Mouse (Mus musculus) ES-E14 (cell line): ENCODE results near the gene Aimp2. TPM values are rescaled to one million over a fixed set of nuclear protein-coding genes. Genes with fewer than 3 reads are reported as not detected.

Experiments used
- DNase-seq: peaks from one replicate; pipeline ENCODE4 v3.0.0-alpha.2; 2013; ENCODE audit warnings: low read depth, low spot score
- H3K27ac ChIP-seq: 2 replicates; pipeline ENCODE4 v1.5.1; 2012; ENCODE audit warnings: low read depth, mild to moderate bottlenecking, low read length, moderate library complexity, mixed read lengths; ENCODE audit not compliant: poor library complexity, insufficient read depth, severe bottlenecking
- H3K36me3 ChIP-seq: 2 replicates; pipeline ENCODE4 v1.6.1; 2012; ENCODE audit warnings: mild to moderate bottlenecking, low read length, moderate library complexity, mixed read lengths; ENCODE audit not compliant: control insufficient read depth, poor library complexity, insufficient read depth, severe bottlenecking
- H3K4me1 ChIP-seq, 2 experiments: fragments of 150-350 bp in 1 of 2; sonication (generic) in 1 of 2; 2 replicates each; pipeline ENCODE4 v1.6.1; 2012; ENCODE audit warnings: low read length in 2 of 2, mild to moderate bottlenecking in 1 of 2, mixed read lengths in 1 of 2; ENCODE audit not compliant: control insufficient read depth in 2 of 2, insufficient read depth in 2 of 2, poor library complexity in 1 of 2
- H3K4me3 ChIP-seq, 2 experiments: fragments of 150-350 bp in 1 of 2; sonication (generic) in 1 of 2; 2 replicates each; pipeline ENCODE4 v1.5.1; 2012; ENCODE audit warnings: low read length in 2 of 2, low read depth in 1 of 2, mild to moderate bottlenecking in 1 of 2, mixed read lengths in 1 of 2; ENCODE audit not compliant: insufficient read depth in 1 of 2, poor library complexity in 1 of 2, severe bottlenecking in 1 of 2
- H3K9ac ChIP-seq: 2 replicates; pipeline ENCODE4 v1.6.1; 2012; ENCODE audit warnings: low read depth, mild to moderate bottlenecking, low read length, mixed read lengths; ENCODE audit not compliant: poor library complexity, insufficient read depth, severe bottlenecking
- H3K9me3 ChIP-seq: fragments of 150-350 bp; sonication (generic); 2 replicates; pipeline ENCODE4 v1.6.1; 2012; ENCODE audit warnings: low read depth, mild to moderate bottlenecking, low read length; ENCODE audit not compliant: control insufficient read depth, insufficient read depth
- CHD2 ChIP-seq: IDR thresholded peaks from 2 replicates; pipeline ENCODE4 v1.6.1; 2014; ENCODE audit warnings: mild to moderate bottlenecking, low read depth, low read length, inconsistent platforms
- HCFC1 ChIP-seq: IDR thresholded peaks from 2 replicates; pipeline ENCODE4 v1.6.1; 2012; ENCODE audit warnings: low read length, inconsistent platforms, borderline replicate concordance; ENCODE audit not compliant: insufficient read depth
- MAFK ChIP-seq: IDR thresholded peaks from 2 replicates; pipeline ENCODE4 v1.6.1; 2014; ENCODE audit warnings: mild to moderate bottlenecking, low read depth, low read length, inconsistent platforms; ENCODE audit not compliant: insufficient read depth
- ZC3H11A ChIP-seq: IDR thresholded peaks from 2 replicates; pipeline ENCODE4 v1.6.1; 2012; ENCODE audit warnings: low read depth, mild to moderate bottlenecking, inconsistent platforms, low read length, borderline replicate concordance
- ZNF384 ChIP-seq: IDR thresholded peaks from 2 replicates; pipeline ENCODE4 v1.6.1; 2012; ENCODE audit warnings: low read depth, low read length, inconsistent platforms
- in situ Hi-C, 2 experiments: fragments of 600-800 bp; cut with MboI; formaldehyde crosslinking; loops; one replicate each; pipeline ENCODE4 v1.15.1; 2025; ENCODE audit warnings: low sequenced_read_pairs in 2 of 2, inconsistent platforms in 1 of 2; ENCODE audit not compliant: unreplicated experiment in 2 of 2
- total RNA-seq: library from RNA; depleted of rRNA; stranded (reverse); fragments of 300-350 nt; gene quantifications from 2 replicates; pipeline ENCODE4 v1.2.3, GENCODE M21; 2012

The Aimp2 gene
- total RNA-seq, 1 experiment: 100 TPM

DNA sequence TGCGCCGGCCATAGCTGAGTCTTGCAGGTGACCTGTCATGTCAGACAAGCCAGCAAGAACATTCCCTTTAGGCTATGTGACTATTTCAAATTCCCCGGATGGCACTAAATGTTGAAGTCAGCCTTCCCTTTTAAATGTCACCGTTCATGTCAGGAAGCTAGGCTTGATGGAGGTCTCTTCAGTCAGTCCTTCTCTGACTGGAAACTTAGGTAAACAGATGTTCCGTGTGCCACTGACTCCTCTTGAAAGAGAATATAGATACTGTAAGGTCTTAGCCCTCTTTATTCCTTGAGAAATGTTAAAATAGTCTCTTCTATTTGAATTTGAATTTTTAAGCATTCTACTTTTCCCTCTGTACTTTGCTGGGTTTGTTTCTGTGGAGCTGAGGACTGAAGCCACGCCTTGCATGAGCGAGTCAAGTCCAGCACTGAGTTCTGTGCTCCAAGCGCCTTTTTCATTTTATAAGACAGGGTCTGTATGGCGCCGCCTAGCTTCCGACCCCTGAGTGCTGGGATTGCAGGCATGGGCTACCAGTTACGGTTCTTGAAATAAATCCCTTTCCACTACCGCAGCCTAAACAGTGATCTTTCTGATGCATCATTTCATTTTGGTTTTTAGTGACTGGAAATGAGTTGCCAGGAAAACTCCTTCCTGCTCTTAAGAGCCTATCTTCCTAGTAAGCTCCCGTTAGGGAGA lies 11.9 kb downstream of the Aimp2 start, which contains the start of gene Ankrd61:
Gene Ankrd61 (minus strand): TSS at position 51 of the 696 bp plus-strand sequence.
- H3K4me3 ChIP-seq: no peak within 1 kb of the TSS
- H3K9me3 ChIP-seq: no peaks in the 10 kb centered on the region
- no peak for DNase-seq
- H3K27ac ChIP-seq: no peak within 1 kb of the TSS
- no peaks in the 10 kb centered on the region for H3K4me1 ChIP-seq
- peaks cover 25% of the 10 kb centered on the region for H3K36me3 ChIP-seq
- in situ Hi-C loops: no loop called here
- TF ChIP-seq HCFC1 (no peak), ZC3H11A (no peak), MAFK (no peak), ZNF384 (no peak), CHD2 (no peak)
- H3K9ac ChIP-seq: no peak within 1 kb of the TSS

DNA sequence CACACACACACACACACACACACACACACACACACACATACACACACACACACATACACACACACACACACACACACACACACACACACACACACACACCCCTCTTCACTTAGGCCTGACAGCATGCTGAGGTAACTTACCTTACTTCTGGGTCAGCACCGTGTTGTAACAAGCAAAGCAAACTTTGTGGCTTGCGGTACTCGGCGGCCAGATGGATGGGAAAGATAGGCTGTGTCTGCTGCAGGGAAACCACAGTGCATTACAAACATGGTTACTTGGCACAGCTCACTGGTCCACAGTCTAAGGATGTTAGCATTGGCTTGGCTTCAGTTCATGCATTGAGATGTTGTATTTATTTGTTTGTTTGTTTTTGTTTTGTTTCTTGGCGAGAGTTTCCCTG lies 16.3 kb downstream of the Aimp2 start:
- Histone ChIP-seq H3K4me3 (no peak overlapping the region), H3K4me1 (peaks cover 0 to 6% of the 10 kb centered on the region in 2 experiments; a peak in 2 of 4 replicates), H3K9me3 (no peaks in the 10 kb centered on the region), H3K27ac (no peak overlapping the region), H3K36me3 (peaks cover 21% of the 10 kb centered on the region; the same call in 1 of the 2 replicates), H3K9ac (no peak overlapping the region)
- in situ Hi-C loops: no loop called here
- TF ChIP-seq ZC3H11A (no peak), ZNF384 (no peak), MAFK (no peak), HCFC1 (no peak), CHD2 (no peak)
- DNase-seq: no peak

DNA sequence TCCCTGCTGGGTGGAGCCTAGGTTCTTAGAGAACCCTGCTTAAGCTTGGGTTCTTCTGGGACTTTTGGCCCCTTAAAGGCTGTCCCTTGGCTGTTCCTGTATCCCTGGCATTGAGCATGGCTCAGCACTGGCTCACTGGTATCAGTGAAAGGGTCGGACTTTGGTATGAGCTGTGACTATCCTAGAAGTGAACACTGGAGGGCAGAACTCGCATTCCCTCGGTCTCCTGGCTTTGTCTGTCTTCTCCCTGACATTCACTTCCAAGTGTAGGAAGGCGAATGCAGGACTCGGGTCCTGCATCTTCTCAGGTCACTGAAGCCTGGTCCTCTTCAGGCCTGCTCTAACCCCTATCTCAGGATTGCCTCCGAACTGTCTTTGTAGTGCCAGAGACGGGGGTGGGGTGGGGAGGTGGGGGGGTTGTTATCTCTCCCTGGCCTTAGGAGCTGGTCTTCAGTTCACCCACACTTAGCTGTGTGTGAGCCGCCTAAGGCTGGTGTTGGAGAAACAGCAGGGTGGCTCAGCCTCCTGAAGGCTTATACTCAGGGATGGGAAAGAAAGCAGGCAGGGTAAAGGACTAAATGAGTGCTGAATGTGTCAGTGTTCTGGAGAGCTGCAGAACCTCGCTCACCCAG lies 17.3 kb downstream of the Aimp2 start:
- in situ Hi-C loops: no loop called here
- no peak overlapping the region for H3K27ac ChIP-seq
- peaks cover 18% of the 10 kb centered on the region; the same call in 1 of the 2 replicates for H3K36me3 ChIP-seq
- no peak overlapping the region; the same call in 1 of the 2 replicates for H3K9ac ChIP-seq
- TF ChIP-seq ZNF384 (no peak), MAFK (no peak), CHD2 (no peak), HCFC1 (no peak), ZC3H11A (no peak)
- H3K4me1 ChIP-seq: peaks cover 0 to 6% of the 10 kb centered on the region in 2 experiments; a peak in 2 of 4 replicates
- DNase-seq: no peak
- H3K9me3 ChIP-seq: no peaks in the 10 kb centered on the region
- H3K4me3 ChIP-seq: no peak overlapping the region

DNA sequence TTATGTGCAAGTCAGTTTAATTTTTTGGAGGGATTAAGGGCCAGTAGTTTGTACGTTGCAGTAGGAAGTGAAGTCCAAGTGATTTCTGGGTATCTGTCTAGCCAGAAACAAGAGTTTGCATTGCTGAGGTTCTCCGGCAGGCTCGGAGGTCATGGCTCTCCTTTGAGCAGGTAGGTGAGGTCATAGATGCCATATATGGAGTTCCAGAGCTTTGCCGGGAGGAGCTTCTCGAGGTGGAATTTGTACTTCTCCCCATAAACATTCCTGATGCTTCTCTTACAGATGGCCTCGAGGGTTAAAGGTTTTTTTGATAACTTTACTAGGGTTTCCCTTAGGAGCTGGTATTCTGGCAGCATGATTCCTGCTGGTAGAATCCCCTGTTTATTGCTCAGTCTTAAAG lies 18.9 kb downstream of the Aimp2 start:
- no peak overlapping the region for H3K27ac ChIP-seq
- in situ Hi-C loops: no loop called here
- no peak for TF ChIP-seq HCFC1
- TF ChIP-seq CHD2: no peak
- TF ChIP-seq ZC3H11A: no peak
- TF ChIP-seq MAFK: no peak

More for the DNA sequence above, 18.9 kb downstream of the Aimp2 start:
- Histone ChIP-seq H3K36me3 (peaks cover 24% of the 10 kb centered on the region; the same call in 1 of the 2 replicates), H3K9ac (no peak overlapping the region), H3K4me1 (peaks cover 0 to 6% of the 10 kb centered on the region in 2 experiments; a peak in 2 of 4 replicates), H3K4me3 (no peak overlapping the region), H3K9me3 (no peaks in the 10 kb centered on the region)
- no peak for DNase-seq
